Mouse (Mus musculus): ENCODE data around the gene Pdss2. TPM values are rescaled to one million over a fixed set of nuclear protein-coding genes. Genes with fewer than 3 reads are reported as not detected.
"Not testable (repeated sequence)": the region's sequence is repeated elsewhere in the genome, so short reads cannot be mapped to it uniquely, and the experiment has no call there.

Gene Pdss2
- total RNA-seq, 2 experiments from 2014 or later = 16.8 to 25.0 TPM

GRCm38 (mm10) chr10:43409506-43410230 lies 188.4 kb downstream of the Pdss2 start:
- H3K27ac ChIP-seq = no peak overlapping the region
- no peak for DNase-seq
- no peak for TF ChIP-seq CTCF (IDR thresholded peaks at IDR 0.05)
- no peak overlapping the region for H3K4me3 ChIP-seq
- intact Hi-C loops (cut with DNase I) = no loop called here

- intact Hi-C loops (cut with DNase I); DNase-seq; H3K4me3 ChIP-seq; H3K27ac ChIP-seq: not testable (repeated sequence)
Observed at GRCm38 (mm10) chr10:43411164-43411563, 189.9 kb downstream of the Pdss2 start.

- no peak overlapping the region for H3K27ac ChIP-seq
- no peak for TF ChIP-seq CTCF (IDR thresholded peaks at IDR 0.05)
- intact Hi-C loops (cut with DNase I) = no loop called here
Observed at GRCm38 (mm10) chr10:43417346-43417745, 196.1 kb downstream of the Pdss2 start.

GRCm38 (mm10) chr10:43420660-43421413 lies 199.6 kb downstream of the Pdss2 start:
- TF ChIP-seq CTCF (IDR thresholded peaks at IDR 0.05) = no peak
- no peak for DNase-seq
- Histone ChIP-seq H3K27ac (no peak overlapping the region), H3K4me3 (no peak overlapping the region)
- intact Hi-C loops (cut with DNase I) = no loop called here

More at GRCm38 (mm10) chr10:43417346-43417745, 196.1 kb downstream of the Pdss2 start:
- H3K4me3 ChIP-seq = no peak overlapping the region
- no peak for DNase-seq

GRCm38 (mm10) chr10:43422061-43422770 lies 200.9 kb downstream of the Pdss2 start:
- no peak for DNase-seq
- TF ChIP-seq CTCF (IDR thresholded peaks at IDR 0.05) = no peak
- H3K27ac ChIP-seq = no peak overlapping the region
- intact Hi-C loops (cut with DNase I) = no loop called here
- H3K4me3 ChIP-seq = no peak overlapping the region

GRCm38 (mm10) chr10:43424545-43424944 lies 203.3 kb downstream of the Pdss2 start:
- no peak overlapping the region for H3K27ac ChIP-seq
- H3K4me3 ChIP-seq = no peak overlapping the region
- intact Hi-C loops (cut with DNase I) = no loop called here
- TF ChIP-seq CTCF (IDR thresholded peaks at IDR 0.05) = no peak
- DNase-seq = no peak

GRCm38 (mm10) chr10:43430606-43431005 lies 209.3 kb downstream of the Pdss2 start:
- no peak overlapping the region for H3K27ac ChIP-seq
- no peak for DNase-seq
- H3K4me3 ChIP-seq = no peak overlapping the region
- TF ChIP-seq CTCF (IDR thresholded peaks at IDR 0.05) = no peak
- intact Hi-C loops (cut with DNase I) = no loop called here

GRCm38 (mm10) chr10:43434326-43434725 lies 213.0 kb downstream of the Pdss2 start:
- DNase-seq = no peak
- Histone ChIP-seq H3K27ac (no peak overlapping the region), H3K4me3 (no peak overlapping the region)
- intact Hi-C loops (cut with DNase I) = no loop called here
- TF ChIP-seq CTCF (IDR thresholded peaks at IDR 0.05) = no peak

- intact Hi-C loops (cut with DNase I) = no loop called here
- Histone ChIP-seq H3K4me3 (no peak overlapping the region), H3K27ac (no peak overlapping the region)
- no peak for DNase-seq
- TF ChIP-seq CTCF (IDR thresholded peaks at IDR 0.05) = peak; percentile 24; the same call in 1 of the 2 replicates
Observed at GRCm38 (mm10) chr10:43435757-43436156, 214.5 kb downstream of the Pdss2 start.

- DNase-seq = no peak
- no peak for TF ChIP-seq CTCF (IDR thresholded peaks at IDR 0.05)
- Histone ChIP-seq H3K4me3 (no peak overlapping the region), H3K27ac (no peak overlapping the region)
- intact Hi-C loops (cut with DNase I) = no loop called here
Observed at GRCm38 (mm10) chr10:43439492-43439941, 218.2 kb downstream of the Pdss2 start.

- H3K27ac ChIP-seq = no peak overlapping the region
- H3K4me3 ChIP-seq = no peak overlapping the region
- intact Hi-C loops (cut with DNase I) = no loop called here
- no peak for DNase-seq
- TF ChIP-seq CTCF (IDR thresholded peaks at IDR 0.05) = no peak
Observed at GRCm38 (mm10) chr10:43440050-43440449, 218.8 kb downstream of the Pdss2 start.

- Histone ChIP-seq H3K4me3 (no peak overlapping the region), H3K27ac (peak overlapping the region; percentile 67)
- no peak for TF ChIP-seq CTCF (IDR thresholded peaks at IDR 0.05)
- DNase-seq = peak; percentile 52
- intact Hi-C loops (cut with DNase I) = no loop called here
Observed at GRCm38 (mm10) chr10:43440981-43441740, 219.9 kb downstream of the Pdss2 start.

All from gastrocnemius, adult 2 months (tissue).